Mouse (Mus musculus) small intestine, adult 2 months (tissue): ENCODE results near the gene Mki67. TPM values are rescaled to one million over a fixed set of nuclear protein-coding genes. Genes with fewer than 3 reads are reported as not detected.

Experiments used
- H3K27ac ChIP-seq: fragments of 200-500 bp; 2 replicates; pipeline ENCODE4 v1.5.1; 2012; ENCODE audit warnings: low read depth, low read length, control low read depth, inconsistent platforms; ENCODE audit not compliant: insufficient read depth
- H3K27me3 ChIP-seq: fragments of 200-500 bp; 2 replicates; pipeline ENCODE4 v1.6.1; 2012; ENCODE audit warnings: mild to moderate bottlenecking, moderate library complexity, low read length, inconsistent platforms; ENCODE audit not compliant: control insufficient read depth, insufficient read depth
- H3K36me3 ChIP-seq: fragments of 200-500 bp; 2 replicates; pipeline ENCODE4 v1.6.1; 2012; ENCODE audit warnings: mild to moderate bottlenecking, low read length, control low read depth, inconsistent platforms; ENCODE audit not compliant: control insufficient read depth, insufficient read depth
- H3K4me1 ChIP-seq: fragments of 200-500 bp; 2 replicates; pipeline ENCODE4 v1.6.1; 2012; ENCODE audit warnings: low read length, inconsistent platforms, mixed read lengths; ENCODE audit not compliant: control insufficient read depth, insufficient read depth, insufficient read length
- H3K4me3 ChIP-seq: fragments of 200-500 bp; 2 replicates; pipeline ENCODE4 v1.5.1; 2012; ENCODE audit warnings: low read depth, mild to moderate bottlenecking, control low read depth, inconsistent platforms, low read length, moderate library complexity
- CTCF ChIP-seq: fragments of 200-500 bp; IDR thresholded peaks from 2 replicates; pipeline ENCODE4 v1.5.1; 2012; ENCODE audit warnings: low read depth, mild to moderate bottlenecking, control low read depth, inconsistent platforms, low read length, moderate library complexity, mixed read lengths; ENCODE audit not compliant: insufficient replicate concordance, insufficient read length; ENCODE audit errors: extremely low read depth
- POLR2A ChIP-seq: fragments of 200-500 bp; IDR thresholded peaks from 2 replicates; pipeline ENCODE4 v1.6.1; 2012; ENCODE audit warnings: low read depth, mild to moderate bottlenecking, control low read depth, inconsistent platforms, low read length, moderate library complexity
- WGBS: fragments of 180-500 bp; shearing (Covaris S2); methylation state at CpG from one replicate; pipeline ENCODE4 v1.1.7; 2018; 5-methylcytosine and 5-hydroxymethylcytosine counted together
- polyA plus RNA-seq: library from polyadenylated mRNA; depleted of rRNA; stranded (reverse); fragments of >200 nt; gene quantifications from 2 replicates; pipeline ENCODE4 v1.2.3, GENCODE M21; 2012

Mki67 gene
- polyA plus RNA-seq, 1 experiment, result 1.7 TPM

DNA sequence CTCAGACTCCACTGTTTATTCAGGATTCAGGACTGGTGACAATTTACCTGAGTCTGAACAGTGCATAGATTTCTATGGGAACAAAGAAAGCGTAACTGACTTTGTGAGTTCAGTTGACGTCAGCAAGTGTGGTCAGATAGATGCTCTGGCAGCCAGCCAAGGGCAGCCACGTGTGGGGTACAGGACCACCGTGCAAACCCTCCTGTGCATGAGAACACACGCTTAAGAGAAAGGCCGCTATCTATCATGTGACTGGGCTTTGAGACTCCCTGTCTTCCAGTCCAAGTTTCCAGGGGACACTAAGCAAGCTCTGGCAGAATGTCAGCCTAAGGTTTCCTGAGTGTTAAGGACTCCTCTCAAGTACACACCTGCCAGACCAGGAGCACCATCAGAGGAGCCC, 30.4 kb upstream of the Mki67 start:
- H3K27me3 ChIP-seq, result no peaks in the 10 kb centered on the region
- no peak for TF ChIP-seq CTCF
- TF ChIP-seq POLR2A, result no peak
- H3K36me3 ChIP-seq, result no peaks in the 10 kb centered on the region
- no peaks in the 10 kb centered on the region for H3K4me1 ChIP-seq
- H3K4me3 ChIP-seq, result no peak overlapping the region
- H3K27ac ChIP-seq, result no peak overlapping the region
- WGBS, result 38% methylated on average over 6 of the region's 6 CpGs

DNA sequence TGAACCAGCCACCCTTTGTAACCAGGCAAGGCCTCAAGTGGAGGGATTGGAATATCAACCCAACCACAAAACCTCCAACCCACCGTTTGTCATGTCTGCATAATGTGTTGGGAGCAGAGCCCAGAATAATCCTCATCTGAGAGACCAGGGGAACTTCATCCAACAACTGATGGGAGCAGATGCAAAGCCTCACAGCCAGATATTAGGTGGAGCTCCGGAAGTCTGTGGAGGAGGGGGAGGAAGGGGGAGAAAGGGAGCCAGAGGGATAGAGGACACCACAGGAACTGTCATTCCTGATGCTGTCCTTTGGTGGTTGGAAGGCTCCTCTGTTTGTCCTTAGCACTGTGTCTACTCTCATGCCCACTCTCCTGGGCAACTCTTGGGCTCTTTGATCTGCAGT, 28.9 kb upstream of the Mki67 start:
- Histone ChIP-seq H3K27ac (no peak overlapping the region), H3K4me3 (no peak overlapping the region), H3K36me3 (no peaks in the 10 kb centered on the region), H3K27me3 (no peaks in the 10 kb centered on the region), H3K4me1 (no peaks in the 10 kb centered on the region)
- TF ChIP-seq POLR2A (no peak), CTCF (no peak)
- 66% methylated on average over 2 of the region's 2 CpGs for WGBS

DNA sequence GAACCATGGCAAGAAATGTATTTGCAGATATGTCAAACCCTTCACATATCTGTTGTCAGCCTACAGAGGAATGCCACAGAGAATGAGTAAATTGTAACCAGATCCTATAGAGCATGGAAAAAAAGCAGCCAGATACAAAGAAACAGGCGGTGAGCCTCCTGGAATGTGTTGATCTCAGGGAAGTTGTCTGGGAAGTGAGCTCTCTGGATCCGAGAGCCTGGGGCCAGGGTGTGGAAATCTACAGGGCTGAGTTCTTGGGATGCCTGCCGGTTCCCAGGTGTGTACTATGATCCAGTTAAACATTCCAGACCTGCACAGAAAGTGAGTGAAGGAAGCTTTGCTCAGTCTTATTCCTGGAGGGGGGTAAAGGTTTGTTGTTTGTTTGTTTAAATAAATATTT, 24.3 kb upstream of the Mki67 start:
- Histone ChIP-seq H3K4me1 (no peaks in the 10 kb centered on the region), H3K4me3 (no peak overlapping the region), H3K27ac (no peak overlapping the region), H3K27me3 (no peaks in the 10 kb centered on the region), H3K36me3 (no peaks in the 10 kb centered on the region)
- WGBS, result 39% methylated on average over 3 of the region's 3 CpGs
- no peak for TF ChIP-seq POLR2A
- no peak for TF ChIP-seq CTCF

DNA sequence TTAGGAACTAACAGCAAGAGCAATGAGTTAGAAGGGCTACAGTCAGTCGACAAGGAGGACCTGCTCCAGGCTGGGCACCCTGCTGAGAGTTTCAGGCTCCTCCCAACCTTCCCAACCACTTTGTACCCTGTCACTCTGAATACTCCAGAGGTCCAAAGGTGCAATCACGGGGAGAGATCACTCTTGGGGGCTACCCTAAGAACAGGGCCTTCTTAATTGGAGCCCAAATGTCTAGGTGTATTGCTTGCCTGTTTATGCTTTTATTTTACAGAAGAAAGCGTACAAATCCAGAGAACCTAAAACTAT, 20.4 kb upstream of the Mki67 start:
- H3K4me3 ChIP-seq, result no peak overlapping the region
- TF ChIP-seq POLR2A (no peak), CTCF (no peak)
- no peaks in the 10 kb centered on the region for H3K36me3 ChIP-seq
- 39% methylated on average over 3 of the region's 3 CpGs for WGBS
- no peaks in the 10 kb centered on the region for H3K4me1 ChIP-seq
- H3K27me3 ChIP-seq, result no peaks in the 10 kb centered on the region
- H3K27ac ChIP-seq, result no peak overlapping the region

DNA sequence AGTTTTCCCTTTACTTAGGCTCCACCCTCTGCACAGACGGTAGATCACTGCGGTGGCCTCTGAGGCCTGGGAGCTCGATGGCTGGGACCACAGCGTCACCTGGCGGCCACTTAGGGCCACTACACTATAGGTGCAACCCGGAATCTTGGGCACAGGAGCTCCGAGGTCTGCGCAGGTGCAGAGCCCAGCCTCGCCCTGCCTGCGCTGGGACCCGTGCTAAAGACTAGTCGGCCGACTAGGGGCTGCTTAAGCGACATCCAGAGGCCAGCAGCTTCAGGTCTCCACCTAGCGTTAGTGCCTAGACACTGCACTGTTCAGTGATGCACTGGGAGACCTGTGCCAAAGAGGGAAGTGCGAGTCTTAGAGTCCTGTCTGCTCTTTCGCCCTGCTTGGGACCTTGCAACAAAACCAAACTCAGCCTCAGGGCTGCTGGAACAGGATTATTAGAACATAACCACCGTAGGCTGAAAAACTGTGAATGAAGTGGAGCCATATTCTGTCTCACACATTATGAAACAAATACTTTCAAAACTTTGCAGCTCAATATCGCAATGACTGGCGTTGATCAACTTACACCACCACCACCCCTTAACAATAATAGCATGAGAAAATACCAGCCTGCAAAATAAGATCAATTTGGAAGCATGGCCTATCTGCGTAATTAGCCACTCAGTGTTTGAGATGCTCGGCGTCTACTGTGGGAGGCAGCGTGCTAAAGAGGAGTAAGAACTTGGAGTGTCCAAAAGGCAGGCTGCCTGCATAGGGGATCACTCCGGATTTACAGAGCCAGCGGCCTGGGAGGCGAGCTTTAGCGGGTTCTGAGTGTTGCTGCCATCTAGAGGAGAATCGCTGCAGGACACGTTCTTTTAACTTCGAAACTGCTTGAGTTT, 19.8 kb upstream of the Mki67 start:
- no peak overlapping the region for H3K27ac ChIP-seq
- no peaks in the 10 kb centered on the region for H3K4me1 ChIP-seq
- TF ChIP-seq CTCF (peak; percentile 99), POLR2A (no peak)
- H3K36me3 ChIP-seq, result no peaks in the 10 kb centered on the region
- WGBS, result 4% methylated on average over 31 of the region's 31 CpGs
- H3K27me3 ChIP-seq, result no peaks in the 10 kb centered on the region
- H3K4me3 ChIP-seq, result peak overlapping the region; percentile 23

DNA sequence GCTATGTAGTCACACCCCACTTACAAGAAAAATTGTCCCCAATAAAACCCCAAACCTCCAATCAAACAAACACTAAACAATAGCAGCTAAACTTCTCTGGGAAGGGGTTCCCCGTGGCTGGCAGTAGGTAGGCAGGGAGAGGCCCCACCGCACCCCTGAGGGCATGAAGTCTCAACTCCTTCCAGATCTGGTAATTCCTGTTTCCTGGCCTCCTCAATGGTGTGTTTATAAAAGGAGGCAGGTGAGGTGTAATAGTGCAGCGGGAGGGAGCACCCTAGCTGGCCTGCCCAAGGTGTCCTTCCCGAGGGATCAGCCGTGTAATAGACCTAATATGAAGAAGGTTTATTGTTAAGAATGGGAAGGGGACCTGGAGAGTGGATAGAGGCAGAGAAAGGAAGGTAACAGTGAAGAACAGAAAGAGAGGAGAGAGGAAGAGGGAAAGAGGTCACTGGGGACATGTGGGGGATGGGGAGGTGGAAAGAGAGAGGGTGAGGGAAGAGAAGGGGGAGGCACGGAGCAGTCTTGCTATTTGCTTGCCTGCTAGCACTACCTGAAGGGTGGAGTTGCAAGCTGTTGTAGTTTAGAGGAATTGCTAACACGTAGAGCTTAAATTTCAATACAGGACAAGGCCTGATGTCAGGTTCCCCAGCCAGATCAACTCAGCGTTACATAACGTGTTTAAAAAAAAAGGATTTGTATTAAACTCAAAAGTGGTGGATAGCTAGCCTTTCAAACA, 18.9 kb upstream of the Mki67 start:
- Histone ChIP-seq H3K36me3 (no peaks in the 10 kb centered on the region), H3K27ac (peak overlapping the region; percentile 20; the same call in 1 of the 2 replicates), H3K4me3 (no peak overlapping the region), H3K4me1 (no peaks in the 10 kb centered on the region), H3K27me3 (no peaks in the 10 kb centered on the region)
- 31% methylated on average over 9 of the region's 9 CpGs for WGBS
- TF ChIP-seq POLR2A (no peak), CTCF (no peak)

DNA sequence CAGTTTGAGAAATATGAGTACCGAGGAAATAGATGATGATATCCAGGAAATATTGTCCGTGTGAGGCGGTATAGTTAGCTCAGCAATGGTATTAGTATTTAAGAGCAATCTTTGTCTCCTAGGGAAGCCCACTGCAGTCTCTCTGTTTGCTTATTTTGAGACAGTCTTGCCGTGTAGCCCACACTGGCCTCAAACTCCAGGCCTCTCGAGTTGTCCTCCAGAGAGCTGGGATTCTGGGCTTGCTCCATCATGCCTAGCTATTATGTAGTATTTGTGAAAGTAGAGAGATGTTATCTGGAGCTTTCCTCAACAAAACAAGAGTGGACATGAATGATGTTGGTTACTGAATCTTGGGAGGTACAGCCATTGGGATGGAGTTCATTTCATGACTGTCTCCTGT, 18.2 kb upstream of the Mki67 start:
- Histone ChIP-seq H3K36me3 (no peaks in the 10 kb centered on the region), H3K27ac (no peak overlapping the region), H3K27me3 (no peaks in the 10 kb centered on the region), H3K4me3 (no peak overlapping the region), H3K4me1 (no peaks in the 10 kb centered on the region)
- TF ChIP-seq POLR2A, result no peak
- no peak for TF ChIP-seq CTCF
- 90% methylated on average over 5 of the region's 5 CpGs for WGBS
